Mouse (Mus musculus) layer of hippocampus, postnatal 36 days (tissue): Measurements from ENCODE around the gene Hpca. TPM values are rescaled to one million over a fixed set of nuclear protein-coding genes. Genes with fewer than 3 reads are reported as not detected.

Experiments used
- DNase-seq, 2 experiments: peaks; one replicate each; pipeline ENCODE4 v3.0.0; 2022
- total RNA-seq, 2 experiments: library from RNA; stranded (reverse); gene quantifications; 2 replicates each; pipeline ENCODE4 v1.2.3; 2021

Hpca gene
- total RNA-seq, 2 experiments from 2014 or later, result 2,384 to 2,720 TPM

DNA sequence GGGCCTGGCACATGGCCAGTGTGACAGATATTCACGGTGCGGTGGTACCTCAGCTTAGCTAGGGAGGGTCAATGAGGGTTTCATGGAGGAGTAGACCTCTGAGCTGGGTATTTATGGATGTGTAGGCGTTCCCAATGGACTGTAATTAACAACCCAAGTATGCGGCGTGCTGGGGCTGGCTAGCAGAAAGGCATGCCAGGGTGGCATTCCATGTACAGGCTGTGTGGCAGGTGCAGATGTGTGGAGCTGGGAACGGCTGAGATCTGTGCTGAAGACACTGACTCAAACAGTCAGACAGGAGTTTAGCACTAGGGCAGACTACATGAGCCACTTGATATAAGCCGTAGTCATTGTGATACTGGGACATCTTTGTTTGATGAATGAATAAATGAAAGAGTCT lies 13.2 kb downstream of the Hpca start:
- no peak for DNase-seq

DNA sequence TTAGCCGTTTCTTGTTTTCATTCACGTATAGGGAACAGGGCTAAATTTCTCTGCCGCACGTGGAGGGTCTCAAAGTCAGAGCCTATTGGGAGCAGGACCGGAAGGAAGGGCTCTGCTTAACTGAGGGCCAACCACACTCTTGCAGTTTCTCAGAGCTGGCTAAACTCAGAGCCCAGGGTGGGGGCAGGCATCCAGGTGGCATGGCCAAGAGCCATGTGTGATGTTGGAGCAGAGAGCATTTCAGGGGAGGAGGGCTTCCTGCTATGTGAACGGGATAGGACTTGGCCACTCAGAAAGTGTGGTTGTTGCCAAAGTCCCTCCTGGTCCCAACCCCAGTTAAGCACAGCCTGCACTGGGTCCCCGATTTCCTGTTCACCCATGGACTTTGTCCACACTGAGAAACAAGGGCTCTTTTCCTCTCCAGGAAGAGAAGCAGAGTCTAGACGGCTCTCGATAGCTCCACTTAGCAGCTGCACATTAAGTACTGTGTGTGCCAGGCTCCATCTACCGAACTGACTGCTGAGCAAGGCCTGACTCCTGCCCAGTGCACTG lies 14.4 kb downstream of the Hpca start:
- no peak for DNase-seq

DNA sequence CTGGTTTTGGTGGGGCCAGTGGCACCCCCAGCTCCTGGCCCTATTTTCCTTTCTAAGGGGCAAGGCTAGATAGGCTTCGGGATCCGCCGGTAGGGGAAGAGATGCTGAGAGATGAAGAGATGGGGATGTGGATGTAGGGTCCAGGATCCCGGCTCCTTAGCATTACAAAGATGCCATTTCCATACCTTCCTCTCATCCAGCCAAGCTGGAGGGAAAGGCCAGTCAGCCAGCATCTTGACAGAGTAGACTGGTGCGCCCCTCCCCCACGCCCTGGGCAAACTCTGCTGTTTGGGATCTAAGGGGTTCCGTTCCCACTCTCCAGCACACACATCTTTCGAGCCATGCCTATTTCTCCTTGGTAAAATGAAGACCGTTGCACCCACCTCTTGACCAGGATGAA lies 15.8 kb downstream of the Hpca start:
- no peak for DNase-seq

DNA sequence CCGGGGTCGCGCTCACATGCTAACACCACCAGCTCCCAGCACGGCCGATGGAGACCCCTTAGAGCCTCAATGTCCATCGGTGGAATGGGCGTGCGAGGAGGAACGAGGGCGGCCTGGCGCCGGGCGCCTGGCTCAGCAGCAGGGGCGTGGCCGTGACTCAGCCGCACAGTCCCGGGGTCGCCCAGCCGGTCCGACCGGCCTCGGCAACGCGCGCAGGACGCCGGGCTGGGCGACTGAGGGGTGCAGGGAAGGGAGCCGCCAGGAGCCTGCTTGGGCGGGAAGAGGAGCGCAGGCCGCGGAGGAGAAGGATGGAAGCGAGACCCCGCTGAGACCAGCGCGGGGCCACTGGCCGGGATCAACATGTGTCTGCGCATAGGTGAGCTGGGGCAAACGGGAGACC lies 16.5 kb downstream of the Hpca start, which contains the start of gene Tmem54:
TSS of gene Tmem54 (plus strand) at position 193 of the 400 bp plus-strand sequence.
- no peak for DNase-seq

DNA sequence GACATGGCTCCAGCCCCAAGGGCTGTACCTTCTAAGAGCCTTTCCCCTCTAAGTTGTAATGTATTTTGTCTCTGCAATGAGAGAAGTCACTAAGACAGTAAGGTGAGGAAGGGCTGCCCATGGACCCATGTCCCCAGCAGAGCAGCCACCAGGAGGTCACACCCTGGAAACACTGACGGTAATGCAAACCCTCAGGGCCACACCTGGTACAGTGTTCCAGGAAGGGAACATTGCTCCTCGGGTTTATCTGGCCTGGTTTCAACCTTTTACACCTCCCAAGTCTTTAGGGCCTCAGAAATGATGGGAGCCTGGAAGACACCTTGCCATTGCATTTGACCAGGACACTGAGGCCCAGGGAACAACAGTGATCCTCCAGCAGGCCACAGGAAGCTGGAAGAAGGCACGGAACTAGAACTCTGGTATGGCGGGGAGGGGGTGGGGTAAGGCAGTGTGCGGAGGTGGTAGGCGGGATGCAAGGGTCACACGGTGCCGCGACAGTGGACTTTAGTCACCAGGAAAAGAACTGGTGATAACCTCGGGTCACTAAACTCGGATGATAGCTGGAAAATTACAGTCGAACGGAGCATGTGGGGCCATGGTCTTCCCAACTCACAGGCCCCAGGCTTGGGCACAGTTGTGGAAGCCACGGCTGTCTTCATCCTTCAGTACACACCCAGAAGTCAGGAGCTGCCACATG lies 19.6 kb downstream of the Hpca start:
- DNase-seq, result no peak

DNA sequence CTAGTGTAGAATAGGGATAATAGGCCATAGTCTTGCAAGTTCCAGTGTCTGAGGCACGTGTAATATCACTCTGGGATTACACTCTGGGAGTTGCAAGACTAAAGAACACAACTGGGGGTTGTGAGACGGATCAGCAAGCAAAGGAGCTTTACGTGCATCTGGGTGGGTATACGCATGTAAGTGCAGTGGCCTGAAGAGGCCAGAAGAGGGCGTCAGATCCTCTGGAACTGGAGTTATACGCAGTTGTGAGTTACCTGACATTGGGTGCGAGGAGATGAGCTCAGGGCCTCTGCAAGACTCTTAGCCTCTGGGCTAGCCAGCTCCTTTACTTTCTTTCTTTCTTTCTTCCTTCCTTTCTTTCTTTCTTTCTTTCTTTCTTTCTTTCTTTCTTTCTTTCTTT lies 24.8 kb downstream of the Hpca start:
- DNase-seq, result no peak

DNA sequence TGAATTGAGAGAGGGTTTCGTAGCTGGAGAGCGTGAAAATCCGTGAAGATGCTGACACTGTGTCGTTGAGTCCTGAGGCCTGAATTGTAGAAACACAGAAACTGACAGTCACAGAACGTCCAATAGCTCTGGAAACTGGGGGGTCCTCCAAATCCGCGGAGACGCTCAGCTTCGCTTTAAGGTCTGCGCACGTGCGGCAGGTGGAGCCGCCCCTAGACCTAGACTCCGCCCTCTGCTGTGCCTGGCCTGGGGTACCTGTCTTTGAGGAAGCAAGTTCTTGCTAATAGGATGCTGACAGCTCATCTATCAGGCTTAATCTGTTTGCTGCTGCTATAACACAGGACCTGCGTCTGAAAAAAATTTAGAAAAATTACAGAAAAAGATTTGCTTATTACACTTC lies 26.6 kb downstream of the Hpca start:
- DNase-seq, result no peak

DNA sequence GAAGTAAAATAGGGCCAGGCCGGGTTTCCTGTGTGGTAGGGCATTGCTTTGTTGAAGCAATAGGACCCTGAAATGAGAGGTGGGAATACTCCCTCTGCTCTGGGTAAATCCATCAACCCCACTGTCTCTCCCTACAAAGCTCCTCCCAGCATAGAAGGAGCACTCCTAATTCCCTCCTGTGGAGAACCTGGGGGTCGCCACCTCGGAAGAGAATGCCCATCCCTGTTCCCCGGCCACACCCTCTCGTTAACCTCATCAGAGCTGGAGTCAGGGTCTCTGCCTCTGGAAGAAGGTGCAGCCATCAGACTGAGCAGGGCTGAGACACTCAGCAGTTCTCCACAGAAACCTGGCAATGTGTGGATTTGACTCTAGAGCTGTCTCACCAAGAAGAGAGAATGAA lies 34.0 kb downstream of the Hpca start:
- DNase-seq, result no peak

DNA sequence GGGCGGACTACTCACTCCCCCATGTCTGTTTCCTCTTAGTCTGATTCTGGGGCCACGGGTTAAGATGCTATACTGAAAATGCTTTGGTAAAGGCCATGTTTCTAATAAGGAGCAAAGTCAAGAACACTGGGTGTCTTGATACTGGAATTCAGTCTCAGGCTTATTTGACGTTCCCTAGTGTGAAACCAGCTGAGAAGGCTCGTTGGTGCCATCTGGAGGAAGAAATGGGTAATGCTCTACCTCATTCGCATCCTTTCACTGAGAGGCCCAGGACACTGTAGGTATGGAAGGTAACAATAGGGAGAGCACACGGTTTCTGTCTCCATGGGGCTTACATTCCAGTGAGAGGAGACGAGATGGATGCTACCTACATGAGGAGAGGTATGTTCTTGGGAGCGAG lies 35.8 kb downstream of the Hpca start:
- DNase-seq, result peak in 1 of 2 experiments; percentile 60

DNA sequence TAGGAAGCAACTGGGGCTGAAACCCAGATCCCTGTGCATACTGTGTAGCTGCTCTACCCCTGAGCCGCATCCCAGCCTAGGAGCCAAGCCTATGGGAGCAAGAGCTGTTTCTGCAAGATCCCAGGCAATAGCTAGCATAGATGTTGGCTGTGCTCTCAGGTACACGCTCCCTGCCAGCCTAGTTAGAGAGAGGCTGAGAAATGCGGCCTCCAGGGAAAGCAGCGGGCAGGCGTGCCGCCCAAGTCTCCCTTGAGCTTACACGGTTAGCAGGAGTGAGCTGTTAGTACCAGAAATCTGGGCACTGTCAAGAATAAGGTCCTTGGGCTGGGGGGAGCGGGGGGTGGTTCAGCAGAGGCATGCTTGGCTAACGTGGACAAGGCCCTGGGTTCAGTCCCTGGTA lies 36.9 kb downstream of the Hpca start:
- no peak for DNase-seq

DNA sequence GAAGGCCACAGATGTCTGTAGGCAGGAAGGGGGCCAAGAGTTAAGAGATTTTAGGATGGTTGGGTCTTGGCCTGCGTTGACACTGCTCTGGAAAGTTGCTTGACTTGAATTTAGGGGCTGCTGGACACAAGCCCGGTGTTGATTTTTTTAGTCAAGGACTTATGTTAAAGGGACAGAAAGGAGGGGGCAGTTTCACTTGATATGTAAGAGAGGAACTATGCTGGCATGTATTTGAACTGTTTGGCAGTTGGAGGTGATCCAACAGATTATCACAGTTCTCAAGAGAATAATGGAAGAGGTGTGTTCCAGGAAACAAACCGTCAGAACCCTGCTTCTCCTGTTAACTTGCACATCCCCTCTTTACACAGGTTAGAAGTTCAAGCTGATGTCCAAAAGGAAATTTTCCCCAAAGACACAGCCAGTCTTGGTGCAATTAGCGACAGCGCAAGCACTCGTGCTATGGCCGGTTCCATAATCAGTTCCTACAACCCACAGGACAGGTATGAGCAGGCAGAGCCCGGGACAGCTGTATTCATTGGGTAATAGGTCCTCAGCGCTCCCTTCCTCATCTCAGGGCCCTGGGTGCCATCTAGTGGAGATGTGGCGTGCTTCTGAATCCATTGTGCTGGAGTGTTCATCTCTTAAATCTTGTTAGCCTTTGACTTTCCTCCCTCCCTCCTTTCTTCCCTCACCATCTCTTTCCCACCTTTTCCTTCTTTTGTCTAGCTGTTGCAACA lies 39.3 kb downstream of the Hpca start:
- peak; percentile 51 to 57 for DNase-seq

DNA sequence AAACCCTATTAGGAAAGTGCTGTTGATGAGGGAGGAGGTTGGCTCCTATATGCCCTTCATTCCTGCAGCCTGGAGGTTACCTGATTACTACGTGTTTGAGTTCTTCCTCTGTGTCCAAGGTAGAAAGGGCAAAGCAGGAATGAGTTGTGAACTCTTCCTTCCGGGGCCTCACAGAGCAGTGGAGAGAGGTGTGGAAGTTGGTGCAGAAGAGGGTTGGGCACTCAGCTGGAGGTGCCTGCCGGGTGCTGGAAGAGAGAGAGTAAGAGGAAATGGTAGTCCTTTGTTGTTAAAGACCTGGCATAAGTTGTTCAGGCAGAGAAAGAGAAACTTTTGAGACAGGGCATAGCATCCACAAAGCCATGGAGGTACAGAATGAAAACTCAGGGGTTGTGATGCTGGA lies 39.9 kb downstream of the Hpca start:
- no peak for DNase-seq

DNA sequence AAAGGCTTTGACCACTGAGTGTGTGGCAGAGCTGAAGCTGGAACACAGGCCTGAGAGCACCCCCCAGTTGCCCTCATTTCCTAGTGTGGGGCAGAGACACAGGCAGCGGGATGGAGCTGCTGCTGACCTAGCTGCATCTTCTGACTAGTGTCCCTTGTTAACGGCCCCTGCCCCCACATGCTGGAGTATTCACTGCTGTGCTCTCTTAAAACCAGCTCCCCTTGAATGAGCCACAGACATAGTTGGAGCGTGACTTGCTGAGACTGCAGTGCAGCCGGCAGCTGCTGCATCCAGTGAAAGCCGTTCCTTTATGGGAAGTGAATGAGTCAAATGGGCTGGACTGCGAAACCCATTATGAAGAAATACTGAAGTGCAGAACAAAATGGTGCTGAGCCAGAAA lies 40.3 kb downstream of the Hpca start:
- DNase-seq, result peak; percentile 15 to 27

DNA sequence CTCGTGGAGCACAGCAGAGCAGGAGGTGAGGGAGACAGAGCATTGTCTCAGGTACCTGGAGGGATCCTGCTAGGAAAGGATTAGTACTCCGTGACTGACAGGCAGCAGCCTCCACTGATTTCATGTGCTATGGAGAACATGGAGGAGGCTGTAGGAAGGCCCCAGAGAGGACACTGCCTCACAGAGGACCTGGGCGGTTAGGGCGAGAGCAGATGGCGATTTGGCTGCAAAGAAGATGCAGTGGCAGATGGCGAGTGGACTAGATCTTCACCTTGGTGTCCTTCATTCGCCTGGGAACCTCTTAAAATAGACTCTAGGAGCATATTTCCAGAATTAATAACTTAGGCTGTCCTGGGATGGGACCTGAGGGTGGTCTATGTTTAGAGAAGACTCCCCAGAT lies 40.8 kb downstream of the Hpca start:
- no peak for DNase-seq

DNA sequence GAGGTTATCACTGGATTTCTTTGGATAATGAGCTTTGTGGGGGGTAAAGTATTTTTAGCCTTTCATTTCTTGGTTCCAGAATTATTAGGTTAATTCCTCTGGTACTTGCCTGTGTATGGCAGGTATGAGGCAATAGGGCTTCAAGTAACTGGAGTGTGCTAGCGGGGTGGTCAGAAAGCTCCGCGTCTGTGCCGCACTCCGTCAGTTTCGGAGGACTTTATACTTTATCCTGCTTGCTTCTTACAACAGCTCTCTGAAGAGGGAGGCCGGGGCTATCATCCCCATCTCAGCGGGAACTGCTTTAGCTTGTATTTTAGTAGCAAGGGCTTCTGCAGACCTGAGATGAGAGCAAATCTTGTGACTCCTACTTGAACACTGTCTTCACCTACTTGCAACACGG lies 42.7 kb downstream of the Hpca start:
- DNase-seq, result no peak

DNA sequence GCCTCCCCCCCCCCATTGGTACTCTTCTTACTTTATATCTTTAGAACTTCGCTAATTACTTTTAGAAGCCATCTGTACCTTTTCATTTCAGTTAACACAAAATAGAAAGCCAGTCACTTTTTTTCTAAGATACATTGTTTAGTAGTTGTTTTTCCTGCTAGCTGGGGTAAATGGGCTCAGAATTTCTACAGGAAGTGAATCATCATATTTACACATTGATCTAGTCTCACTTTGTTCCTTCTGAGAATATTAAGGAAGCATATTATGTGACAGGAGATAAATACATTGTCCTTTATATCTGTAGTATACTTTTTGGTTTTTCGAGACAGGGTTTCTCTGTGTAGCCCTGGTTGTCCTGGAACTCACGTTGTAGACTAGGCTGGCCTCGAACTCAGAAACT lies 53.0 kb downstream of the Hpca start:
- no peak for DNase-seq

DNA sequence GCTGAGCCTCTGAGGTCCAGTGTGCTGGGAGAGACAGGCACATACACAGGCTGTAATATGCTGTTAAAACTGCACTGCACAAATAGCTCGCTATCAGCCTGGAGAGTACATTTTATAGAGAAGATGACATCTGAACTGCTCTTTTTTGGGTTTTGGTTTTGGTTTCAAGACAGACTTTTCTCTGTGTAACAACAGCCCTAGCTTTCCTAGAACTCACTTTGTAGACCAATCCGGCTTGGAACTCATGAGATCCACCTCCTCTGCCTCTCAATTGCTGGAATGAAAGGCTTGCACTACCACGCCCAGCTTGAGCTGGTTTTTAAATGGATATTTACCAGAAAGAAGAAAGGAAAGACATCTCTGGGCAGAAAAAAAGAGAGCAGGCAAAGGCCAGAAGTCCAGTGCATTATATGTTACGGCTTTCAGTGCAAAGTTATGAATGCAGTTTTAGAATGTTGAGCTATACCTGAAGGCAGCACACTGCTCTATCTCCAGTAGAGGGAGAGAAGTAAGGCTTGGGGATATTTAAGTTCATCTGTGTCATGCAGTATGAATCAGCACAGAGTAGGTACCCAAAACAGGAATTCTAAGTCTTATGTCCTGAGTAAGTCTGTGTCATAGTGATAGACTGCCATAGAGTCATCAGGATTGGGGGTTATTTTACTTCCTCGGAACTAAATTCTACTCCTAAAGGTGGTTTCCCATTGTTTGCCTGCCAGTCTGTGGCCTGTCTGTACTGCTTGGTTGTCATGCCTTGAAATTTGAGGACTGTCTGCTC lies 54.0 kb downstream of the Hpca start:
- no peak for DNase-seq

DNA sequence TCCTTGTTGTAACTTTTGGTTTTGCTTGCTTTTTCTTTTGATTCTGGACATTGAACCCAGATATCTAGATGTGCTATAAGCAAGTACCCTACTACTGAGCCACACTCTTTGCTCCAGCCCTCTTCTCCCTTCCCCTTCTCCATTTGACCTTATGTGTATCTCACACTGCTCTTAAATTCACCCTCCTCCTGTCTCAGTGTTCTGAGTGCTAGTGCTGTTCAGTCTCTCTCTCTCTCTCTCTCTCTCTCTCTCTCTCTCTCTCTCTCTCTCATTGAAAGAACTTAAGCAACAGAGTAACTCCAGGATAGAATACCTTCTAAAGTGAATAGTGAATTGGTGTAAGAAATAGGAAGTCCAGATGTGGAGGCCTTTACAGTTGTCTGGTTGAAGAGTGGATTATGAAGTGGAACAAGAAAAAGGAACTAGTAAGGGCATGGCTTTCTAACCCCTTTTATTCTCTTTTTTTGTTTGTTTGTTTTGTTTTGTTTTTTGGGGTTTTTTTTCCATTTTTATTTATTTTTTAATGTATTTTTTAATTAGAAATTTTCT lies 56.1 kb downstream of the Hpca start:
- no peak for DNase-seq

DNA sequence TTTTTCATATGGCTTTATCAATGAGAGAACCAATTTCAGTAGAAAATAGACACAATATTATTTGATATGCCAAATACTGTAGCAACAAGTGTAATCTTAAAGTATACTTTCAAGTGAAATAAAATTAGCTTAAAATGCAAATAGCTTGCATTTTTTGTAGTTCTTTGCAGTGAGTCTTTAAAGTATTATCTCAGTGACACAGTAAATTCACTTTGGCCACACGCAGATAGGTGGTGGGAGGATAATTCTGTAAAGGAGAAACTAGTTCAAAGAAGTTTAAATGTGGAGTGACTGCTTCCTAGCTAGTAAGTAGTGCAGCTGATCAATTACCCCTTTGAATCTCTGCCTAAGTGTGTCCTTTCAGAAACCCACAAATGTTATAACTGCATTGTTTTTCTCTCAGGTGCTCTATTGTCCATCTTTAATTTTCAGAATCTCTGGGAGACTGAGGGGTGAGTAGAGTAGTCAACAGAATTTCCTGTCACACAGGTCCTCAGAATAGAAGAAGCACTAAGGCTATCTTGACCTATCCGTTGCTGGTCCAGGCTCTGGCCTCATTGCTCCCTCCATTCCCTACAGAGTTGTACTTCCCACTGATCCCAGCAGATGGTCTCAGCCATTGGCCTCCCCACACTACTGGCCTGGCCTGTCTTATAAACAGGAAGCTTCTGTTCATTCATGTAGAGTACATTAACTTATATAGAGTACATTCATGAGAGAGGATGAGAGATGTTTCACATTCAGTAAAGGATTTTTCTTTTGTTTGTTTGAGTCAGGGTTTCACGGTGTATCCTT lies 59.4 kb downstream of the Hpca start:
- no peak for DNase-seq
